Mouse (Mus musculus): ENCODE data around the gene C1rl. TPM values are rescaled to one million over a fixed set of nuclear protein-coding genes. Genes with fewer than 3 reads are reported as not detected.

C1rl gene
- total RNA-seq, 2 experiments from 2014 or later = 11.8 to 15.5 TPM

Other genes starting within 250 kb of the C1rl start
- 10 to 100 TPM in 1 of 2 experiments, 1 to 10 TPM in 1; 4.7 to 15.5 TPM for gene Cd163, start 188.5 kb upstream of the C1rl start, total RNA-seq (2021)
- 10 to 100 TPM; 89.5 to 96.9 TPM for gene Pex5, start 78.0 kb upstream of the C1rl start, total RNA-seq (2021)
- 10 to 100 TPM; 54.9 to 78.2 TPM for gene Clstn3, start 28.3 kb upstream of the C1rl start, total RNA-seq (2021)
- gene C1ra, start 19.3 kb downstream of the C1rl start, total RNA-seq (2021) = 10 to 100 TPM; 38.7 to 52.4 TPM
- gene C1s1, start 49.2 kb downstream of the C1rl start, total RNA-seq (2021) = 10 to 100 TPM; 46.2 to 61.5 TPM
- gene C1rb, start 77.2 kb downstream of the C1rl start, total RNA-seq (2021) = 1 to 10 TPM; 5.8 to 7.8 TPM
- gene C1s2, start 143.0 kb downstream of the C1rl start, total RNA-seq (2021) = 1 to 10 TPM; 2.4 to 2.6 TPM
- gene Lpcat3, start 169.9 kb downstream of the C1rl start, total RNA-seq (2021) = 100 to 1,000 TPM in 1 of 2 experiments, 10 to 100 TPM in 1; 77.0 to 113 TPM
- 10 to 100 TPM; 87.2 to 88.2 TPM for gene Emg1, start 219.1 kb downstream of the C1rl start, total RNA-seq (2021)
- gene Phb2, start 219.2 kb downstream of the C1rl start, total RNA-seq (2021) = 100 to 1,000 TPM; 308 to 325 TPM
- 1 to 10 TPM; 5.5 to 9.6 TPM for gene Ptpn6, start 245.6 kb downstream of the C1rl start, total RNA-seq (2021)
- gene Grcc10, start 248.3 kb downstream of the C1rl start, total RNA-seq (2021) = 100 to 1,000 TPM; 331 to 397 TPM